Comparison of ENCODE assay signal across 37 mouse cellular contexts in the genomic region with DNA sequence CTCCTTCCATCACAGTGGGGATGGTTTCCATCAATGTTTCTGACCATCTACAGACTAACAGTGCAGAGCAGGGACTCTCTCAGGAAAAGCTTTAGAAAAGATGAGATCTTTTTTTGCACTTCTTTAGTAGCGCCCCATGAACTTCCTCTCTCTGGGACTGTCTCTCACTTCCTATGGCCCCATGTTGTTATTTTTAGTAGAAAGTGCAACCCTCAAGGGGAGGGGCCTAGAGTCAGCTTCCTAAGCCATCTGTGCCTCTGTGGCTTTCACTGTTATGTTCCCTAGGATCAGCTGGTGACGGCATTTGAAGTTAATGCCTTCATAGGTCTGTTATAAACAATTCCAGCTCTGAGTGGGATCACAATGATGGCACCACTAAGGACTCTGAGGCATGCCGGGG. TPM values are rescaled to one million over a fixed set of nuclear protein-coding genes. Genes with fewer than 3 reads are reported as not detected.
DNase-seq lines count a peak whose midpoint lies in the region; ATAC-seq and TF ChIP-seq lines count a peak whose summit lies in the region.
"Had no signal": no experiment of that assay in that cellular context is flagged by ENCODE, and none has a peak within 500 bp of the region (broad histone marks: within the 10 kb centered on the region; RNA-seq: fewer than 3 reads in every experiment).

No protein-coding gene starts in this region.

- H3K9ac ChIP-seq in liver, embryonic 11.5 days (ENCODE audit: low read depth, low read length) = no peak overlapping the region
- no peak overlapping the region for H3K9ac ChIP-seq in liver, postnatal 0 days (replicated peaks)
- H3K9ac ChIP-seq: embryonic facial prominence, embryonic 13.5 days; forebrain, embryonic 12.5 days; hindbrain, embryonic 13.5 days; midbrain, embryonic 15.5 days; neural tube, embryonic 15.5 days had no signal

- no peak overlapping the region for H3K4me2 ChIP-seq in liver, embryonic 11.5 days
- no peak overlapping the region for H3K4me2 ChIP-seq in liver, postnatal 0 days (ENCODE audit: low read depth, low read length)
- H3K4me2 ChIP-seq: embryonic facial prominence, embryonic 13.5 days; forebrain, embryonic 12.5 days; heart, embryonic 11.5 days; hindbrain, embryonic 13.5 days; midbrain, embryonic 15.5 days; neural tube, embryonic 15.5 days had no signal

- H3K27me3 ChIP-seq in liver, embryonic 11.5 days (replicated peaks; ENCODE audit: control insufficient read depth, insufficient read depth, low read length) = no peaks in the 10 kb centered on the region
- H3K27me3 ChIP-seq in liver, postnatal 0 days (ENCODE audit: insufficient read depth, low read length) = no peaks in the 10 kb centered on the region
- H3K27me3 ChIP-seq: CH12.LX; embryonic facial prominence, embryonic 13.5 days; forebrain, embryonic 12.5 days; hindbrain, embryonic 13.5 days; midbrain, embryonic 15.5 days; neural tube, embryonic 15.5 days had no signal

- H3K4me3 ChIP-seq in liver, embryonic 11.5 days (ENCODE audit: low read depth, low read length) = no peak overlapping the region
- H3K4me3 ChIP-seq in bone marrow macrophage, adult 2 months (ENCODE audit: insufficient read depth, low read length) = no peak overlapping the region
- H3K4me3 ChIP-seq in liver, postnatal 0 days (ENCODE audit: low read depth, low read length) = no peak overlapping the region
- H3K4me3 ChIP-seq: embryonic facial prominence, embryonic 13.5 days; erythroblast, embryonic 14.5 days; forebrain, embryonic 12.5 days; hindbrain, embryonic 13.5 days; midbrain, embryonic 10.5 days; midbrain, embryonic 15.5 days; neural tube, embryonic 15.5 days had no signal

- H3K27ac ChIP-seq in liver, embryonic 11.5 days (ENCODE audit: low read depth, low read length) = no peak overlapping the region
- H3K27ac ChIP-seq in bone marrow macrophage, adult 2 months (ENCODE audit: insufficient read depth, low read depth, low read length) = peak overlapping the region; percentile 40
- H3K27ac ChIP-seq in liver, postnatal 0 days (ENCODE audit: low read depth) = no peak overlapping the region
- H3K27ac ChIP-seq: embryonic facial prominence, embryonic 13.5 days; forebrain, embryonic 12.5 days; hindbrain, embryonic 13.5 days; midbrain, embryonic 10.5 days; midbrain, embryonic 15.5 days; neural tube, embryonic 15.5 days had no signal

- no peaks in the 10 kb centered on the region for H3K9me3 ChIP-seq in liver, embryonic 11.5 days (ENCODE audit: control insufficient read depth, low read length)
- H3K9me3 ChIP-seq in liver, postnatal 0 days (ENCODE audit: low read length) = no peaks in the 10 kb centered on the region
- H3K9me3 ChIP-seq: embryonic facial prominence, embryonic 13.5 days; forebrain, embryonic 12.5 days; hindbrain, embryonic 13.5 days; midbrain, embryonic 10.5 days; midbrain, embryonic 15.5 days; neural tube, embryonic 15.5 days had no signal

- DNase-seq in liver, embryonic 11.5 days (ENCODE audit: low spot score) = no peak
- no peak for DNase-seq in liver
- DNase-seq in brain, embryonic 14.5 days (ENCODE audit: low read depth) = peak; percentile 17
- no peak for DNase-seq in liver, postnatal 0 days
- DNase-seq in gastrocnemius, postnatal 25 days = no peak
- DNase-seq: adrenal gland, postnatal 14 days; cerebellum, adult 8-10 months; cerebellum, postnatal 25 days; gastrocnemius, postnatal 14 days; heart, adult 11 months; heart, postnatal 36 days; kidney, adult 8-10 months; kidney, postnatal 10 days; layer of hippocampus, adult 9-11 months; retina, postnatal 1 day; right cerebral cortex, postnatal 14 days had no signal

- peak; percentile 51 for ATAC-seq in liver, embryonic 11.5 days (replicated peaks; ENCODE audit: low FRiP score)
- peak; percentile 40; the same call in 1 of the 2 replicates for ATAC-seq in liver, postnatal 0 days
- ATAC-seq: intestine, embryonic 16.5 days; midbrain, embryonic 15.5 days had no signal

- no peak for TF ChIP-seq EP300 in liver, postnatal 0 days (IDR thresholded peaks at IDR 0.05; ENCODE audit: low read depth)

- no peak for TF ChIP-seq POLR2A in bone marrow macrophage, adult 2 months (IDR thresholded peaks at IDR 0.05; ENCODE audit: borderline replicate concordance, low read depth, low read length)
- TF ChIP-seq POLR2A in brain, embryonic 14.5 days (IDR thresholded peaks at IDR 0.05; ENCODE audit: borderline replicate concordance, extremely low read depth, insufficient read depth, insufficient read length, poor library complexity, severe bottlenecking) = no peak

- 46% methylated on average over 3 of the region's 3 CpGs for WGBS in liver, embryonic 11.5 days
- 42% methylated on average over 3 of the region's 3 CpGs for WGBS in liver, postnatal 0 days (ENCODE audit: insufficient replicate concordance)

- H3K36me3 ChIP-seq in liver, embryonic 11.5 days (ENCODE audit: control insufficient read depth, insufficient read depth, low read length) = no peaks in the 10 kb centered on the region
- H3K36me3 ChIP-seq in liver, postnatal 0 days (replicated peaks; ENCODE audit: insufficient read depth, low read length) = no peaks in the 10 kb centered on the region
- H3K36me3 ChIP-seq: embryonic facial prominence, embryonic 13.5 days; forebrain, embryonic 12.5 days; hindbrain, embryonic 13.5 days; midbrain, embryonic 10.5 days; midbrain, embryonic 15.5 days; neural tube, embryonic 15.5 days had no signal

- no peaks in the 10 kb centered on the region for H3K4me1 ChIP-seq in liver, embryonic 11.5 days (replicated peaks; ENCODE audit: control insufficient read depth, insufficient read depth, low read length)
- 0 out of 2 replicates have a peak, but pooled peaks cover 2% of the 10 kb centered on the region for H3K4me1 ChIP-seq in bone marrow macrophage, adult 2 months (ENCODE audit: control insufficient read depth, insufficient read depth, low read length)
- no peaks in the 10 kb centered on the region for H3K4me1 ChIP-seq in liver, postnatal 0 days (ENCODE audit: insufficient read depth)
- H3K4me1 ChIP-seq: embryonic facial prominence, embryonic 13.5 days; forebrain, embryonic 12.5 days; hindbrain, embryonic 13.5 days; midbrain, embryonic 10.5 days; midbrain, embryonic 15.5 days had no signal

- TF ChIP-seq CTCF in bone marrow macrophage, adult 2 months (IDR thresholded peaks at IDR 0.05; ENCODE audit: low read depth, low read length) = no peak
- TF ChIP-seq CTCF in brain, embryonic 14.5 days (IDR thresholded peaks at IDR 0.05; ENCODE audit: borderline replicate concordance, extremely low read depth, insufficient read depth, insufficient read length) = no peak
- no peak for TF ChIP-seq CTCF in liver, postnatal 0 days (IDR thresholded peaks at IDR 0.05; ENCODE audit: low read depth)

RNA-seq across cellular contexts. Expression of a gene that starts 35.0 kb away (rescaled TPM):
- polyA plus RNA-seq in liver, embryonic 11.5 days (2014; fragmentation: Nextera tagmentation; extraction: Ambion mirVana) = not detected in 2 replicates
- not detected in 2 replicates for polyA plus RNA-seq in bone marrow macrophage, adult 2 months (2012; ENCODE audit: insufficient read depth, insufficient read length, missing spikeins)
- polyA plus RNA-seq in brain, embryonic 14.5 days (2012; rRNA removed) = not detected in 2 replicates
- not detected in 2 replicates for polyA plus RNA-seq in liver, postnatal 0 days (2015; fragmentation: Nextera tagmentation; extraction: Ambion mirVana)
- not detected for total RNA-seq in gastrocnemius, postnatal 25 days (2021)
- total RNA-seq: adrenal gland, postnatal 14 days; CH12.LX; ES-E14; gastrocnemius, postnatal 14 days; heart, postnatal 36 days; left cerebral cortex, postnatal 10 days; liver, adult 2 months; megakaryocyte progenitor cell, adult 5-6 weeks had no signal
- polyA plus RNA-seq: C2C12; embryonic facial prominence, embryonic 13.5 days; erythroblast, embryonic 14.5 days; forebrain, embryonic 12.5 days; heart, embryonic 11.5 days; heart, embryonic 16.5 days; hindbrain, embryonic 13.5 days; intestine, embryonic 16.5 days; limb, embryonic 11.5 days; liver, adult 2 months; lung, embryonic 16.5 days; midbrain, embryonic 10.5 days; midbrain, embryonic 15.5 days; neural tube, embryonic 15.5 days; small intestine, adult 2 months; stomach, embryonic 14.5 days had no signal

RNA-seq across cellular contexts. Expression of a gene that starts 54.5 kb away (rescaled TPM):
- not detected in 2 replicates for polyA plus RNA-seq in liver, embryonic 11.5 days (2014; fragmentation: Nextera tagmentation; extraction: Ambion mirVana)
- not detected in 2 replicates for polyA plus RNA-seq in bone marrow macrophage, adult 2 months (2012; ENCODE audit: insufficient read depth, insufficient read length, missing spikeins)
- not detected in 2 replicates for polyA plus RNA-seq in brain, embryonic 14.5 days (2012; rRNA removed)
- polyA plus RNA-seq in liver, postnatal 0 days (2015; fragmentation: Nextera tagmentation; extraction: Ambion mirVana) = not detected in 2 replicates
- not detected for total RNA-seq in gastrocnemius, postnatal 25 days (2021)
- total RNA-seq: adrenal gland, postnatal 14 days; CH12.LX; ES-E14; gastrocnemius, postnatal 14 days; heart, postnatal 36 days; left cerebral cortex, postnatal 10 days; liver, adult 2 months; megakaryocyte progenitor cell, adult 5-6 weeks had no signal
- polyA plus RNA-seq: C2C12; embryonic facial prominence, embryonic 13.5 days; erythroblast, embryonic 14.5 days; forebrain, embryonic 12.5 days; heart, embryonic 11.5 days; heart, embryonic 16.5 days; hindbrain, embryonic 13.5 days; intestine, embryonic 16.5 days; limb, embryonic 11.5 days; liver, adult 2 months; lung, embryonic 16.5 days; midbrain, embryonic 10.5 days; midbrain, embryonic 15.5 days; neural tube, embryonic 15.5 days; small intestine, adult 2 months; stomach, embryonic 14.5 days had no signal
